Mouse (Mus musculus): ENCODE data around the gene Klf15. TPM values are rescaled to one million over a fixed set of nuclear protein-coding genes. Genes with fewer than 3 reads are reported as not detected.

The Klf15 gene
- polyA plus RNA-seq (2012): 0.03 TPM in 1 of 2 replicates, not detected in the other

GRCm38 (mm10) chr6:90462181-90462706, at the start of gene Klf15:
Gene Klf15 (plus strand): TSS chr6:90462576.

GRCm38 (mm10) chr6:90428380-90428974, 33.9 kb upstream of the Klf15 start, which contains the start of gene Cfap100:
Gene Cfap100 (minus strand): TSS chr6:90428797.

GRCm38 (mm10) chr6:90486176-90486921, 24.0 kb downstream of the Klf15 start, which contains the start of gene Aldh1l1:
Gene Aldh1l1 (plus strand): TSS chr6:90486427.

Other genes with a start within 250 kb of the Klf15 start
- gene Vmn1r53, start 238.1 kb upstream of the Klf15 start, polyA plus RNA-seq (2012): not detected in 2 replicates
- gene Vmn1r54, start 216.3 kb upstream of the Klf15 start, polyA plus RNA-seq (2012): not detected in 2 replicates
- gene BC048671, start 161.4 kb upstream of the Klf15 start, polyA plus RNA-seq (2012): not detected in 2 replicates
- gene Chst13, start 137.4 kb upstream of the Klf15 start, polyA plus RNA-seq (2012): 6.7 and 12.0 TPM in 2 replicates
- gene Uroc1, start 129.3 kb upstream of the Klf15 start, polyA plus RNA-seq (2012): not detected in 2 replicates
- gene Zxdc, start 93.1 kb upstream of the Klf15 start, polyA plus RNA-seq (2012): 29.0 and 31.8 TPM in 2 replicates
- not detected in 2 replicates for gene Cfap100, start 33.8 kb upstream of the Klf15 start, polyA plus RNA-seq (2012)
- 2.7 and 3.2 TPM in 2 replicates for gene Aldh1l1, start 23.9 kb downstream of the Klf15 start, polyA plus RNA-seq (2012)
- 10.0 and 11.2 TPM in 2 replicates for gene Slc41a3, start 142.1 kb downstream of the Klf15 start, polyA plus RNA-seq (2012)